Mouse (Mus musculus) neural tube, embryonic 14.5 days (tissue): ENCODE data around the gene Adcy5. TPM values are rescaled to one million over a fixed set of nuclear protein-coding genes. Genes with fewer than 3 reads are reported as not detected.

Source experiments
- ATAC-seq: fragments of 200-750 bp; cut with Nextera tagmentation; 2 replicates; pipeline ENCODE4 v1.8.0; 2017; ENCODE audit warnings: low read depth, mild to moderate bottlenecking, moderate TSS enrichment, moderate library complexity
- H3K27ac ChIP-seq: fragments of 300-500 bp; sonication (generic); 2 replicates; pipeline ENCODE4 v1.5.1; 2014; ENCODE audit warnings: low read depth, mild to moderate bottlenecking, control low read depth, low read length, moderate library complexity, mixed read lengths
- H3K27me3 ChIP-seq: fragments of 300-500 bp; sonication (generic); 2 replicates; pipeline ENCODE4 v1.6.1; 2014; ENCODE audit warnings: low read length; ENCODE audit not compliant: control insufficient read depth, insufficient read depth
- H3K36me3 ChIP-seq: fragments of 300-500 bp; sonication (generic); 2 replicates; pipeline ENCODE4 v1.6.1; 2014; ENCODE audit warnings: low read length, mixed read lengths; ENCODE audit not compliant: control insufficient read depth, insufficient read depth
- H3K4me1 ChIP-seq: fragments of 300-500 bp; sonication (generic); 2 replicates; pipeline ENCODE4 v1.6.1; 2014; ENCODE audit warnings: low read length; ENCODE audit not compliant: control insufficient read depth, insufficient read depth
- H3K4me2 ChIP-seq: fragments of 300-500 bp; sonication (generic); 2 replicates; pipeline ENCODE4 v1.6.1; 2014; ENCODE audit warnings: mild to moderate bottlenecking, low read depth, low read length, control low read depth
- H3K4me3 ChIP-seq: fragments of 300-500 bp; sonication (generic); 2 replicates; pipeline ENCODE4 v1.5.1; 2014; ENCODE audit warnings: low read depth, low read length, control low read depth, mixed read lengths
- H3K9ac ChIP-seq: fragments of 300-500 bp; sonication (generic); replicated peaks from 2 replicates; pipeline ENCODE4 v1.6.1; 2014; ENCODE audit warnings: low read depth, mild to moderate bottlenecking, control low read depth, low read length, mixed read lengths
- H3K9me3 ChIP-seq: fragments of 300-500 bp; sonication (generic); 2 replicates; pipeline ENCODE4 v1.6.1; 2016; ENCODE audit warnings: low read length; ENCODE audit not compliant: control insufficient read depth
- WGBS: fragments of 180-500 bp; shearing (Covaris S2); extraction: QIAGEN DNeasy Blood & Tissue Kit; methylation state at CpG from one replicate; pipeline ENCODE4 v1.1.7; 2014; 5-methylcytosine and 5-hydroxymethylcytosine counted together
- polyA plus RNA-seq: library from polyadenylated mRNA; unstranded; fragments of >200 nt; fragmentation: Nextera tagmentation; extraction: Ambion mirVana; gene quantifications from 2 replicates; pipeline ENCODE4 v1.2.1, GENCODE M21; 2014

The Adcy5 gene
- polyA plus RNA-seq, 1 experiment from 2014 or later, result 8.8 TPM

GRCm38 (mm10) chr16:35249763-35250162, 95.1 kb downstream of the Adcy5 start:
- H3K27me3 ChIP-seq, result no peaks in the 10 kb centered on the region
- no peak overlapping the region for H3K4me2 ChIP-seq
- no peak for ATAC-seq
- H3K4me1 ChIP-seq, result no peaks in the 10 kb centered on the region
- H3K36me3 ChIP-seq, result 0 out of 2 replicates have a peak, but pooled peaks cover 5% of the 10 kb centered on the region
- H3K9ac ChIP-seq, result no peak overlapping the region
- 92% methylated on average over 6 of the region's 6 CpGs for WGBS
- H3K9me3 ChIP-seq, result no peaks in the 10 kb centered on the region
- H3K27ac ChIP-seq, result no peak overlapping the region
- H3K4me3 ChIP-seq, result no peak overlapping the region

- Histone ChIP-seq H3K4me1 (no peaks in the 10 kb centered on the region), H3K4me2 (no peak overlapping the region), H3K4me3 (no peak overlapping the region), H3K36me3 (0 out of 2 replicates have a peak, but pooled peaks cover 5% of the 10 kb centered on the region), H3K9ac (no peak overlapping the region), H3K27ac (no peak overlapping the region), H3K27me3 (no peaks in the 10 kb centered on the region), H3K9me3 (no peaks in the 10 kb centered on the region)
- no peak for ATAC-seq
- WGBS, result 81% methylated on average over 6 of the region's 6 CpGs
These were observed 97.0 kb downstream of the Adcy5 start for GRCm38 (mm10) chr16:35251690-35252089.

GRCm38 (mm10) chr16:35252967-35253366, 98.3 kb downstream of the Adcy5 start:
- Histone ChIP-seq H3K9me3 (no peaks in the 10 kb centered on the region), H3K4me2 (no peak overlapping the region), H3K4me1 (no peaks in the 10 kb centered on the region), H3K27me3 (no peaks in the 10 kb centered on the region), H3K36me3 (0 out of 2 replicates have a peak, but pooled peaks cover 5% of the 10 kb centered on the region), H3K4me3 (no peak overlapping the region), H3K27ac (no peak overlapping the region), H3K9ac (no peak overlapping the region)
- ATAC-seq, result no peak
- WGBS, result 45% methylated on average over 6 of the region's 6 CpGs

- H3K4me2 ChIP-seq, result no peak overlapping the region
- no peaks in the 10 kb centered on the region for H3K27me3 ChIP-seq
- no peak overlapping the region for H3K9ac ChIP-seq
- no peaks in the 10 kb centered on the region for H3K9me3 ChIP-seq
- H3K4me1 ChIP-seq, result no peaks in the 10 kb centered on the region
- no peak for ATAC-seq
- no peaks in the 10 kb centered on the region for H3K36me3 ChIP-seq
- 63% methylated on average over 11 of the region's 11 CpGs for WGBS
- H3K27ac ChIP-seq, result no peak overlapping the region
- H3K4me3 ChIP-seq, result no peak overlapping the region
These were observed 101.3 kb downstream of the Adcy5 start for GRCm38 (mm10) chr16:35255981-35256380.

GRCm38 (mm10) chr16:35270353-35270934, 115.8 kb downstream of the Adcy5 start:
- WGBS, result 38% methylated on average over 10 of the region's 10 CpGs
- Histone ChIP-seq H3K9ac (no peak overlapping the region), H3K4me3 (no peak overlapping the region), H3K4me1 (no peaks in the 10 kb centered on the region), H3K27me3 (no peaks in the 10 kb centered on the region), H3K27ac (no peak overlapping the region), H3K9me3 (no peaks in the 10 kb centered on the region), H3K36me3 (no peaks in the 10 kb centered on the region), H3K4me2 (no peak overlapping the region)
- peak; percentile 68 for ATAC-seq

- Histone ChIP-seq H3K27ac (no peak overlapping the region), H3K9me3 (no peaks in the 10 kb centered on the region), H3K4me1 (0 out of 2 replicates have a peak, but pooled peaks cover 2% of the 10 kb centered on the region), H3K9ac (no peak overlapping the region), H3K36me3 (no peaks in the 10 kb centered on the region), H3K4me3 (no peak overlapping the region), H3K4me2 (no peak overlapping the region), H3K27me3 (no peaks in the 10 kb centered on the region)
- no peak for ATAC-seq
- WGBS, result 83% methylated on average over 6 of the region's 6 CpGs
These were observed 116.3 kb downstream of the Adcy5 start for GRCm38 (mm10) chr16:35270945-35271344.

- no peak overlapping the region for H3K9ac ChIP-seq
- 0 out of 2 replicates have a peak, but pooled peaks cover 4% of the 10 kb centered on the region for H3K4me1 ChIP-seq
- H3K4me2 ChIP-seq, result no peak overlapping the region
- WGBS, result 53% methylated on average over 4 of the region's 4 CpGs
- no peaks in the 10 kb centered on the region for H3K27me3 ChIP-seq
- no peaks in the 10 kb centered on the region for H3K9me3 ChIP-seq
- no peak overlapping the region for H3K27ac ChIP-seq
- ATAC-seq, result no peak
- H3K36me3 ChIP-seq, result no peaks in the 10 kb centered on the region
- H3K4me3 ChIP-seq, result no peak overlapping the region
These were observed 116.9 kb downstream of the Adcy5 start for GRCm38 (mm10) chr16:35271572-35271971.

GRCm38 (mm10) chr16:35272417-35272816, 117.7 kb downstream of the Adcy5 start:
- Histone ChIP-seq H3K36me3 (no peaks in the 10 kb centered on the region), H3K4me2 (no peak overlapping the region), H3K27me3 (no peaks in the 10 kb centered on the region), H3K4me1 (0 out of 2 replicates have a peak, but pooled peaks cover 4% of the 10 kb centered on the region), H3K27ac (no peak overlapping the region), H3K4me3 (no peak overlapping the region), H3K9me3 (no peaks in the 10 kb centered on the region), H3K9ac (no peak overlapping the region)
- 57% methylated on average over 4 of the region's 4 CpGs for WGBS
- ATAC-seq, result no peak

GRCm38 (mm10) chr16:35278166-35278565, 123.5 kb downstream of the Adcy5 start:
- WGBS, result 71% methylated on average over 6 of the region's 6 CpGs
- no peak overlapping the region for H3K4me3 ChIP-seq
- no peaks in the 10 kb centered on the region for H3K9me3 ChIP-seq
- no peak overlapping the region for H3K27ac ChIP-seq
- H3K36me3 ChIP-seq, result peaks cover 4% of the 10 kb centered on the region; the same call in 1 of the 2 replicates
- no peaks in the 10 kb centered on the region for H3K27me3 ChIP-seq
- no peak for ATAC-seq
- H3K9ac ChIP-seq, result no peak overlapping the region
- H3K4me1 ChIP-seq, result 0 out of 2 replicates have a peak, but pooled peaks cover 4% of the 10 kb centered on the region
- H3K4me2 ChIP-seq, result no peak overlapping the region
